Mouse (Mus musculus) midbrain, postnatal 0 days (tissue): ENCODE results near the gene Gm17545. TPM values are rescaled to one million over a fixed set of nuclear protein-coding genes. Genes with fewer than 3 reads are reported as not detected.

Experiments
- ATAC-seq: fragments of 200-750 bp; cut with Nextera tagmentation; 2 replicates; pipeline ENCODE4 v1.8.0; 2017; ENCODE audit warnings: moderate number of reproducible peaks, mild to moderate bottlenecking, moderate TSS enrichment, moderate library complexity; ENCODE audit not compliant: low FRiP score
- DNase-seq: peaks from one replicate; pipeline ENCODE4 v3.0.0-alpha.2; 2015; ENCODE audit warnings: low spot score
- H3K27ac ChIP-seq: fragments of 300-500 bp; sonication (generic); 2 replicates; pipeline ENCODE4 v1.5.1; 2014; ENCODE audit warnings: low read depth, mild to moderate bottlenecking, low read length, mixed read lengths
- H3K27me3 ChIP-seq: fragments of 300-500 bp; sonication (generic); 2 replicates; pipeline ENCODE4 v1.6.1; 2014; ENCODE audit warnings: low read length, control low read depth, mixed read lengths; ENCODE audit not compliant: insufficient read depth
- H3K36me3 ChIP-seq: fragments of 300-500 bp; sonication (generic); 2 replicates; pipeline ENCODE4 v1.6.1; 2014; ENCODE audit warnings: low read length, control low read depth, mixed read lengths; ENCODE audit not compliant: insufficient read depth
- H3K4me1 ChIP-seq: fragments of 300-500 bp; sonication (generic); 2 replicates; pipeline ENCODE4 v1.6.1; 2014; ENCODE audit warnings: mild to moderate bottlenecking, control low read depth, antibody characterized with exemption, low read length, mixed read lengths; ENCODE audit not compliant: insufficient read depth
- H3K4me2 ChIP-seq: fragments of 300-500 bp; sonication (generic); 2 replicates; pipeline ENCODE4 v1.6.1; 2014; ENCODE audit warnings: low read depth, mild to moderate bottlenecking, low read length, mixed read lengths; ENCODE audit not compliant: poor library complexity, severe bottlenecking
- H3K4me3 ChIP-seq: fragments of 300-500 bp; sonication (generic); 2 replicates; pipeline ENCODE4 v1.5.1; 2014; ENCODE audit warnings: low read depth, mild to moderate bottlenecking, low read length, moderate library complexity
- H3K9ac ChIP-seq: fragments of 300-500 bp; sonication (generic); replicated peaks from 2 replicates; pipeline ENCODE4 v1.6.1; 2014; ENCODE audit warnings: mild to moderate bottlenecking, low read length, moderate library complexity, mixed read lengths; ENCODE audit not compliant: poor library complexity, severe bottlenecking
- H3K9me3 ChIP-seq: fragments of 300-500 bp; sonication (generic); 2 replicates; pipeline ENCODE4 v1.6.1; 2016; ENCODE audit warnings: low read length, control low read depth
- CTCF ChIP-seq: IDR thresholded peaks from 2 replicates; pipeline ENCODE4 v1.5.1; 2016; ENCODE audit warnings: antibody characterized with exemption, mild to moderate bottlenecking
- WGBS: fragments of 180-500 bp; shearing (Covaris S2); extraction: QIAGEN DNeasy Blood & Tissue Kit; methylation state at CpG from one replicate; pipeline ENCODE4 v1.1.7; 2014; 5-methylcytosine and 5-hydroxymethylcytosine counted together
- polyA plus RNA-seq: library from polyadenylated mRNA; unstranded; fragments of >200 nt; fragmentation: Nextera tagmentation; extraction: Ambion mirVana; gene quantifications from 2 replicates; pipeline ENCODE4 v1.2.1, GENCODE M21; 2015
- total RNA-seq: library from RNA; depleted of rRNA; stranded (reverse); fragments of >200 nt; gene quantifications from 2 replicates; pipeline ENCODE4 v1.2.3, GENCODE M21; 2014

The Gm17545 gene
- total and polyA plus RNA-seq, 2 experiments from 2014 or later: not detected

GRCm38 (mm10) chr9:22468899-22469259 lies 14.8 kb downstream of the Gm17545 start:
- no peaks in the 10 kb centered on the region for H3K9me3 ChIP-seq
- no peaks in the 10 kb centered on the region for H3K36me3 ChIP-seq
- no peak overlapping the region for H3K4me3 ChIP-seq
- ATAC-seq (no peak), DNase-seq (no peak)
- H3K27ac ChIP-seq: no peak overlapping the region
- no peak overlapping the region for H3K9ac ChIP-seq
- 0 out of 2 replicates have a peak, but pooled peaks cover 3% of the 10 kb centered on the region for H3K4me1 ChIP-seq
- no peak overlapping the region for H3K4me2 ChIP-seq
- H3K27me3 ChIP-seq: no peaks in the 10 kb centered on the region
- WGBS: 86% methylated on average over 8 of the region's 8 CpGs
- no peak for TF ChIP-seq CTCF

GRCm38 (mm10) chr9:22469643-22470042 lies 15.6 kb downstream of the Gm17545 start, which contains the start of gene Rp9:
TSS of gene Rp9 (minus strand) at chr9:22469743.
- H3K9me3 ChIP-seq: no peaks in the 10 kb centered on the region
- peak within 1 kb of the TSS; percentile 92; the same call in 1 of the 2 replicates for H3K27ac ChIP-seq
- ATAC-seq (no peak), DNase-seq (no peak)
- peak within 1 kb of the TSS; percentile 51 for H3K4me2 ChIP-seq
- TF ChIP-seq CTCF: no peak
- H3K9ac ChIP-seq: peak within 1 kb of the TSS; percentile 96; the same call in 1 of the 2 replicates
- no peaks in the 10 kb centered on the region for H3K27me3 ChIP-seq
- H3K4me1 ChIP-seq: 0 out of 2 replicates have a peak, but pooled peaks cover 3% of the 10 kb centered on the region
- H3K4me3 ChIP-seq: peak within 1 kb of the TSS; percentile 84
- 88% methylated on average over 3 of the region's 3 CpGs for WGBS
- H3K36me3 ChIP-seq: no peaks in the 10 kb centered on the region

GRCm38 (mm10) chr9:22475424-22475868 lies 21.4 kb downstream of the Gm17545 start, which contains the start of gene Bbs9:
TSS of gene Bbs9 (plus strand) at chr9:22475715.
- no peak for TF ChIP-seq CTCF
- H3K9me3 ChIP-seq: no peaks in the 10 kb centered on the region
- DNase-seq: peak; percentile 96
- peak within 1 kb of the TSS; percentile 77 for H3K27ac ChIP-seq
- peak within 1 kb of the TSS; percentile 76 for H3K4me2 ChIP-seq
- ATAC-seq: peak; percentile 97
- no peaks in the 10 kb centered on the region for H3K27me3 ChIP-seq
- H3K36me3 ChIP-seq: no peaks in the 10 kb centered on the region
- H3K4me3 ChIP-seq: peak within 1 kb of the TSS; percentile 57
- H3K9ac ChIP-seq: peak within 1 kb of the TSS; percentile 46
- H3K4me1 ChIP-seq: no peaks in the 10 kb centered on the region; the same call in 1 of the 2 replicates
- WGBS: under 1% methylated on average over 25 of the region's 25 CpGs

- Histone ChIP-seq H3K4me3 (peak overlapping the region; percentile 57), H3K27me3 (no peaks in the 10 kb centered on the region), H3K36me3 (no peaks in the 10 kb centered on the region), H3K4me2 (peak overlapping the region; percentile 76), H3K9me3 (no peaks in the 10 kb centered on the region), H3K9ac (peak overlapping the region; percentile 46), H3K4me1 (no peaks in the 10 kb centered on the region; the same call in 1 of the 2 replicates), H3K27ac (peak overlapping the region; percentile 77; the same call in 1 of the 2 replicates)
- DNase-seq (peak; percentile 55), ATAC-seq (peak; percentile 27; the same call in 1 of the 2 replicates)
- no peak for TF ChIP-seq CTCF
- WGBS: 2% methylated on average over 10 of the region's 10 CpGs
Measured at GRCm38 (mm10) chr9:22476265-22476664, 22.2 kb downstream of the Gm17545 start.

DNA sequence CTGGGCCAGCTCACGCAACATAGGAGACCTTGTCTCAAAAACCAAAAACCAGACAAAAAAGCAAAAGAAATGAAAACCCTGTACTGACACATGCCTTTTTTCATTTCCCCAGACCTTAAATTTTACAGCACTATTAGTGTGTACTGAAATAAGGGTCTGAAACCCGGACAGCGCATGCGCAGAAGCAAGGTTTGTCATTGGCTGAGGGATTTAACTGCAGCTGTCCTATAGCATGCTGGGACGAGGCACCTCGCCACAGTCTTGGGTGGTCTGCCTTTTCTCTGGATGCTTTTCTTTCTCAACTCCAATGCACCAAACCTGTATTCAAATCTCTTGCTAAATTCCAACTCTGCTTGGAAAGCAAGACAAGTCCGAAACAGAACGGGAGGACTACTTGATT lies 24.9 kb downstream of the Gm17545 start:
- no peaks in the 10 kb centered on the region; the same call in 1 of the 2 replicates for H3K4me1 ChIP-seq
- H3K27ac ChIP-seq: no peak overlapping the region
- H3K9me3 ChIP-seq: no peaks in the 10 kb centered on the region
- H3K4me2 ChIP-seq: no peak overlapping the region
- no peak for DNase-seq
- no peaks in the 10 kb centered on the region for H3K27me3 ChIP-seq
- ATAC-seq: no peak
- TF ChIP-seq CTCF: no peak
- 96% methylated on average over 8 of the region's 8 CpGs for WGBS
- no peak overlapping the region for H3K4me3 ChIP-seq
- H3K9ac ChIP-seq: no peak overlapping the region
- H3K36me3 ChIP-seq: no peaks in the 10 kb centered on the region

DNA sequence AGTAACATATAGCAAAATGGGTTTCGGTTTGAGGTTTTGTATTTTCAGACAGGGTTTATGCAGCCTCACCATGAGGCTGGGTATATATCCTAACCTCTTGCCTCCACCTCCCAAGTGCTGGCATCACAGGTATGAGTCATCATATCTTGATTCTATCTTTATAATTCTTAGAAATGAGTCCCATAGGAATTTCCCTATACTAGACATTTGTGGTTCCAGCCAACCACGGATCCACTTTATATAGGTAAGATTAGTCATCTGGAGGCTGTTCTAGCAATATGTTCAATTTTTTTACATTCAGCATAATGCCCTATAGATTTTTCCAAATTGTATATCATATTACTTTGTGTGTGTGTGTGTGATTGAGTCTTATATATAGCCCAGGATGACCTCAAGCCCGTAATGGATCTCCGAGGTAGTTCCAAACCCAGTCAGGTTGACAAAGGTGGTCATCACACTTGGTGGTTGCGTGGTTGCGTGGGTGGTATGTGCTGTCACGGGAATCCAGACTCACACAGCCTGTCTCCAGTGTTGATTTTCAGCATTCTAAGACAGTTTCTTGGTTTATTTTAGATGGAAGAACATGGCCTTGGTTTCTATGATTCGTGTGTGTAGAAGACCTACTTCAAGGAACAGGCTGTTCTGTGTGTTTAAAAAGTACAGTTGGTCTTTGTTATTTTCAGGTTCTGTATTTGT lies 29.9 kb downstream of the Gm17545 start:
- no peak overlapping the region for H3K27ac ChIP-seq
- H3K4me3 ChIP-seq: no peak overlapping the region
- no peak overlapping the region for H3K9ac ChIP-seq
- H3K9me3 ChIP-seq: no peaks in the 10 kb centered on the region
- DNase-seq (no peak), ATAC-seq (no peak)
- WGBS: 96% methylated on average over 8 of the region's 8 CpGs
- no peaks in the 10 kb centered on the region for H3K4me1 ChIP-seq
- TF ChIP-seq CTCF: no peak
- no peaks in the 10 kb centered on the region for H3K36me3 ChIP-seq
- H3K27me3 ChIP-seq: no peaks in the 10 kb centered on the region
- H3K4me2 ChIP-seq: no peak overlapping the region
